Mouse (Mus musculus) liver, postnatal 0 days (tissue): ENCODE measurements around the gene Adprh.

ENCODE experiments used
- CTCF ChIP-seq: sonication (generic); IDR thresholded peaks from 2 replicates; pipeline ENCODE4 v1.5.1; 2016; ENCODE audit warnings: antibody characterized with exemption, low read depth
- EP300 ChIP-seq: IDR thresholded peaks from 2 replicates; pipeline ENCODE4 v1.6.1; 2016; ENCODE audit warnings: antibody characterized with exemption, low read depth, mild to moderate bottlenecking

GRCm38 (mm10) chr16:38406293-38406692 lies 46.2 kb downstream of the Adprh start:
- TF ChIP-seq CTCF (no peak), EP300 (no peak)
